Mouse (Mus musculus) gastrocnemius, adult 2 months (tissue): Measurements from ENCODE around the gene Nt5e. TPM values are rescaled to one million over a fixed set of nuclear protein-coding genes. Genes with fewer than 3 reads are reported as not detected.

Source experiments
- DNase-seq: peaks from one replicate; pipeline ENCODE4 v3.0.0; 2022
- H3K27ac ChIP-seq: fragments of 200-600 bp; 2 replicates; pipeline ENCODE4 v1.8.1; 2022; ENCODE audit warnings: mild to moderate bottlenecking
- H3K4me3 ChIP-seq: fragments of 200-600 bp; 2 replicates; pipeline ENCODE4 v1.8.1; 2022; ENCODE audit warnings: mild to moderate bottlenecking, moderate library complexity
- CTCF ChIP-seq: fragments of 200-600 bp; IDR thresholded peaks from 2 replicates; pipeline ENCODE4 v1.8.1; 2022; ENCODE audit warnings: antibody characterized with exemption, mild to moderate bottlenecking, moderate library complexity
- intact Hi-C: fragments of 180-260 bp; cut with DNase I; formaldehyde crosslinking; loops from one replicate; pipeline ENCODE4 v1.15.1; 2025
- total RNA-seq, 2 experiments: library from RNA; stranded (reverse); gene quantifications; 2 replicates each; pipeline ENCODE4 v1.2.3; 2021

Gene Nt5e
- total RNA-seq, 2 experiments from 2014 or later: 2.2 to 2.5 TPM

- no peak for TF ChIP-seq CTCF
- H3K27ac ChIP-seq: no peak overlapping the region
- DNase-seq: no peak
- intact Hi-C loops: no loop called here
- H3K4me3 ChIP-seq: no peak overlapping the region
Measured at GRCm38 (mm10) chr9:88319226-88319625, 7.8 kb upstream of the Nt5e start.

GRCm38 (mm10) chr9:88324616-88325015, 2.4 kb upstream of the Nt5e start:
- no peak for DNase-seq

GRCm38 (mm10) chr9:88328666-88329065, 1.7 kb downstream of the Nt5e start:
- Histone ChIP-seq H3K4me3 (peak overlapping the region; percentile 82), H3K27ac (0 out of 2 replicates have a peak overlapping the region, but pooled peaks have one; percentile 90)
- DNase-seq: no peak
- intact Hi-C loops: loop anchor here (5.0 kb wide), 1 partner anchor 44 kb away; no protein-coding TSS in a partner anchor
- no peak for TF ChIP-seq CTCF

More at GRCm38 (mm10) chr9:88324616-88325015, 2.4 kb upstream of the Nt5e start:
- TF ChIP-seq CTCF: no peak
- Histone ChIP-seq H3K27ac (no peak overlapping the region), H3K4me3 (no peak overlapping the region)
- intact Hi-C loops: loop anchor here (5.0 kb wide), 1 partner anchor 48 kb away; no protein-coding TSS in a partner anchor

GRCm38 (mm10) chr9:88329166-88329748, 2.3 kb downstream of the Nt5e start:
- intact Hi-C loops: loop anchor here (5.0 kb wide), 1 partner anchor 43 kb away; no protein-coding TSS in a partner anchor
- DNase-seq: no peak
- peak overlapping the region; percentile 40; the same call in 1 of the 2 replicates for H3K27ac ChIP-seq
- TF ChIP-seq CTCF: no peak
- peak overlapping the region; percentile 82 for H3K4me3 ChIP-seq

- DNase-seq: no peak
- no peak for TF ChIP-seq CTCF
- no peak overlapping the region for H3K4me3 ChIP-seq
- intact Hi-C loops: no loop called here
- H3K27ac ChIP-seq: no peak overlapping the region
Measured at GRCm38 (mm10) chr9:88330316-88330715, 3.3 kb downstream of the Nt5e start.

- intact Hi-C loops: no loop called here
- DNase-seq: no peak
- Histone ChIP-seq H3K27ac (no peak overlapping the region), H3K4me3 (no peak overlapping the region)
- TF ChIP-seq CTCF: no peak
Measured at GRCm38 (mm10) chr9:88332447-88332846, 5.5 kb downstream of the Nt5e start.

- intact Hi-C loops: no loop called here
- DNase-seq: no peak
- H3K27ac ChIP-seq: no peak overlapping the region
- no peak for TF ChIP-seq CTCF
- no peak overlapping the region for H3K4me3 ChIP-seq
Measured at GRCm38 (mm10) chr9:88335839-88336238, 8.8 kb downstream of the Nt5e start.

GRCm38 (mm10) chr9:88340819-88341218, 13.8 kb downstream of the Nt5e start:
- DNase-seq: no peak
- no peak for TF ChIP-seq CTCF
- Histone ChIP-seq H3K4me3 (no peak overlapping the region), H3K27ac (no peak overlapping the region)
- intact Hi-C loops: no loop called here

- DNase-seq: no peak
- no peak for TF ChIP-seq CTCF
- intact Hi-C loops: no loop called here
- Histone ChIP-seq H3K27ac (no peak overlapping the region), H3K4me3 (no peak overlapping the region)
Measured at GRCm38 (mm10) chr9:88342241-88342640, 15.2 kb downstream of the Nt5e start.

- intact Hi-C loops: no loop called here
- DNase-seq: no peak
- H3K4me3 ChIP-seq: no peak overlapping the region
- H3K27ac ChIP-seq: no peak overlapping the region
- TF ChIP-seq CTCF: no peak
Measured at GRCm38 (mm10) chr9:88342701-88343100, 15.7 kb downstream of the Nt5e start.

GRCm38 (mm10) chr9:88344424-88344823, 17.4 kb downstream of the Nt5e start:
- intact Hi-C loops: loop anchor here (2.0 kb wide), 1 partner anchor 54 kb away; no protein-coding TSS in a partner anchor
- no peak overlapping the region for H3K4me3 ChIP-seq
- no peak for DNase-seq
- TF ChIP-seq CTCF: no peak
- no peak overlapping the region for H3K27ac ChIP-seq

GRCm38 (mm10) chr9:88346857-88347256, 19.9 kb downstream of the Nt5e start:
- Histone ChIP-seq H3K27ac (no peak overlapping the region), H3K4me3 (no peak overlapping the region)
- intact Hi-C loops: no loop called here
- no peak for TF ChIP-seq CTCF
- no peak for DNase-seq

- TF ChIP-seq CTCF: no peak
- Histone ChIP-seq H3K27ac (no peak overlapping the region), H3K4me3 (no peak overlapping the region)
- intact Hi-C loops: no loop called here
- no peak for DNase-seq
Measured at GRCm38 (mm10) chr9:88348623-88349022, 21.6 kb downstream of the Nt5e start.

GRCm38 (mm10) chr9:88350317-88350716, 23.3 kb downstream of the Nt5e start:
- DNase-seq: no peak
- intact Hi-C loops: no loop called here
- Histone ChIP-seq H3K27ac (no peak overlapping the region), H3K4me3 (no peak overlapping the region)
- no peak for TF ChIP-seq CTCF
